Mouse (Mus musculus) neural tube, embryonic 14.5 days (tissue): ENCODE results near the gene Myh9. TPM values are rescaled to one million over a fixed set of nuclear protein-coding genes. Genes with fewer than 3 reads are reported as not detected.

Experiments used
- ATAC-seq: fragments of 200-750 bp; cut with Nextera tagmentation; 2 replicates; pipeline ENCODE4 v1.8.0; 2017; ENCODE audit warnings: low read depth, mild to moderate bottlenecking, moderate TSS enrichment, moderate library complexity
- H3K27ac ChIP-seq: fragments of 300-500 bp; sonication (generic); 2 replicates; pipeline ENCODE4 v1.5.1; 2014; ENCODE audit warnings: low read depth, mild to moderate bottlenecking, control low read depth, low read length, moderate library complexity, mixed read lengths
- H3K27me3 ChIP-seq: fragments of 300-500 bp; sonication (generic); 2 replicates; pipeline ENCODE4 v1.6.1; 2014; ENCODE audit warnings: low read length; ENCODE audit not compliant: control insufficient read depth, insufficient read depth
- H3K36me3 ChIP-seq: fragments of 300-500 bp; sonication (generic); 2 replicates; pipeline ENCODE4 v1.6.1; 2014; ENCODE audit warnings: low read length, mixed read lengths; ENCODE audit not compliant: control insufficient read depth, insufficient read depth
- H3K4me1 ChIP-seq: fragments of 300-500 bp; sonication (generic); 2 replicates; pipeline ENCODE4 v1.6.1; 2014; ENCODE audit warnings: low read length; ENCODE audit not compliant: control insufficient read depth, insufficient read depth
- H3K4me2 ChIP-seq: fragments of 300-500 bp; sonication (generic); 2 replicates; pipeline ENCODE4 v1.6.1; 2014; ENCODE audit warnings: mild to moderate bottlenecking, low read depth, low read length, control low read depth
- H3K4me3 ChIP-seq: fragments of 300-500 bp; sonication (generic); 2 replicates; pipeline ENCODE4 v1.5.1; 2014; ENCODE audit warnings: low read depth, low read length, control low read depth, mixed read lengths
- H3K9ac ChIP-seq: fragments of 300-500 bp; sonication (generic); replicated peaks from 2 replicates; pipeline ENCODE4 v1.6.1; 2014; ENCODE audit warnings: low read depth, mild to moderate bottlenecking, control low read depth, low read length, mixed read lengths
- H3K9me3 ChIP-seq: fragments of 300-500 bp; sonication (generic); 2 replicates; pipeline ENCODE4 v1.6.1; 2016; ENCODE audit warnings: low read length; ENCODE audit not compliant: control insufficient read depth
- WGBS: fragments of 180-500 bp; shearing (Covaris S2); extraction: QIAGEN DNeasy Blood & Tissue Kit; methylation state at CpG from one replicate; pipeline ENCODE4 v1.1.7; 2014; 5-methylcytosine and 5-hydroxymethylcytosine counted together
- polyA plus RNA-seq: library from polyadenylated mRNA; unstranded; fragments of >200 nt; fragmentation: Nextera tagmentation; extraction: Ambion mirVana; gene quantifications from 2 replicates; pipeline ENCODE4 v1.2.1, GENCODE M21; 2014

The Myh9 gene
- polyA plus RNA-seq, 1 experiment from 2014 or later, result 9.5 TPM

- Histone ChIP-seq H3K27ac (no peak overlapping the region), H3K36me3 (no peaks in the 10 kb centered on the region)
These were observed 14.2 kb downstream of the Myh9 start for GRCm38 (mm10) chr15:77827794-77828193.

GRCm38 (mm10) chr15:77827379-77827778 is 14.6 kb downstream of the Myh9 start:
- Histone ChIP-seq H3K4me1 (0 out of 2 replicates have a peak, but pooled peaks cover 3% of the 10 kb centered on the region), H3K27ac (no peak overlapping the region), H3K4me3 (no peak overlapping the region), H3K9ac (no peak overlapping the region), H3K4me2 (no peak overlapping the region), H3K9me3 (no peaks in the 10 kb centered on the region), H3K27me3 (no peaks in the 10 kb centered on the region), H3K36me3 (no peaks in the 10 kb centered on the region)
- WGBS, result 11% methylated on average over 7 of the region's 7 CpGs
- no peak for ATAC-seq

More at GRCm38 (mm10) chr15:77827794-77828193, 14.2 kb downstream of the Myh9 start:
- H3K27me3 ChIP-seq, result no peaks in the 10 kb centered on the region
- no peaks in the 10 kb centered on the region for H3K9me3 ChIP-seq
- no peak overlapping the region for H3K4me3 ChIP-seq
- H3K4me1 ChIP-seq, result 0 out of 2 replicates have a peak, but pooled peaks cover 3% of the 10 kb centered on the region
- H3K4me2 ChIP-seq, result no peak overlapping the region
- no peak for ATAC-seq
- WGBS, result 10% methylated on average over 6 of the region's 6 CpGs
- no peak overlapping the region for H3K9ac ChIP-seq

GRCm38 (mm10) chr15:77825382-77825781 is 16.6 kb downstream of the Myh9 start:
- H3K9ac ChIP-seq, result no peak overlapping the region
- H3K4me1 ChIP-seq, result 0 out of 2 replicates have a peak, but pooled peaks cover 6% of the 10 kb centered on the region
- no peak for ATAC-seq
- H3K27me3 ChIP-seq, result no peaks in the 10 kb centered on the region
- H3K36me3 ChIP-seq, result no peaks in the 10 kb centered on the region
- no peak overlapping the region for H3K4me2 ChIP-seq
- no peak overlapping the region for H3K4me3 ChIP-seq
- no peaks in the 10 kb centered on the region for H3K9me3 ChIP-seq
- 91% methylated on average over 1 of the region's 1 CpGs for WGBS
- H3K27ac ChIP-seq, result no peak overlapping the region

- Histone ChIP-seq H3K4me3 (no peak overlapping the region), H3K9ac (no peak overlapping the region), H3K36me3 (no peaks in the 10 kb centered on the region), H3K4me1 (0 out of 2 replicates have a peak, but pooled peaks cover 6% of the 10 kb centered on the region), H3K27ac (no peak overlapping the region), H3K9me3 (no peaks in the 10 kb centered on the region), H3K4me2 (no peak overlapping the region), H3K27me3 (no peaks in the 10 kb centered on the region)
- ATAC-seq, result no peak
- WGBS, result 96% methylated on average over 1 of the region's 1 CpGs
These were observed 17.7 kb downstream of the Myh9 start for GRCm38 (mm10) chr15:77824321-77824720.

- Histone ChIP-seq H3K4me2 (no peak overlapping the region), H3K4me3 (no peak overlapping the region), H3K36me3 (no peaks in the 10 kb centered on the region), H3K4me1 (0 out of 2 replicates have a peak, but pooled peaks cover 6% of the 10 kb centered on the region), H3K27me3 (no peaks in the 10 kb centered on the region), H3K9me3 (no peaks in the 10 kb centered on the region), H3K9ac (no peak overlapping the region), H3K27ac (no peak overlapping the region)
- WGBS, result 63% methylated on average over 3 of the region's 3 CpGs
- ATAC-seq, result no peak
These were observed 18.3 kb downstream of the Myh9 start for GRCm38 (mm10) chr15:77823634-77824033.

- Histone ChIP-seq H3K27ac (no peak overlapping the region), H3K4me3 (no peak overlapping the region), H3K27me3 (no peaks in the 10 kb centered on the region), H3K9me3 (no peaks in the 10 kb centered on the region), H3K4me1 (0 out of 2 replicates have a peak, but pooled peaks cover 6% of the 10 kb centered on the region), H3K4me2 (no peak overlapping the region), H3K36me3 (no peaks in the 10 kb centered on the region), H3K9ac (no peak overlapping the region)
- 72% methylated on average over 6 of the region's 6 CpGs for WGBS
- no peak for ATAC-seq
These were observed 18.8 kb downstream of the Myh9 start for GRCm38 (mm10) chr15:77823196-77823595.

GRCm38 (mm10) chr15:77822671-77823070 is 19.3 kb downstream of the Myh9 start:
- no peaks in the 10 kb centered on the region for H3K27me3 ChIP-seq
- H3K9me3 ChIP-seq, result no peaks in the 10 kb centered on the region
- 0 out of 2 replicates have a peak, but pooled peaks cover 3% of the 10 kb centered on the region for H3K4me1 ChIP-seq
- no peak for ATAC-seq
- WGBS, result 79% methylated on average over 2 of the region's 2 CpGs
- H3K27ac ChIP-seq, result no peak overlapping the region
- H3K4me2 ChIP-seq, result no peak overlapping the region
- no peak overlapping the region for H3K9ac ChIP-seq
- H3K4me3 ChIP-seq, result no peak overlapping the region
- H3K36me3 ChIP-seq, result no peaks in the 10 kb centered on the region

GRCm38 (mm10) chr15:77822057-77822466 is 19.9 kb downstream of the Myh9 start:
- no peak for ATAC-seq
- WGBS, result 61% methylated on average over 5 of the region's 5 CpGs
- Histone ChIP-seq H3K4me3 (no peak overlapping the region), H3K36me3 (no peaks in the 10 kb centered on the region), H3K27me3 (no peaks in the 10 kb centered on the region), H3K9ac (no peak overlapping the region), H3K4me1 (0 out of 2 replicates have a peak, but pooled peaks cover 3% of the 10 kb centered on the region), H3K4me2 (no peak overlapping the region), H3K27ac (no peak overlapping the region), H3K9me3 (no peaks in the 10 kb centered on the region)

GRCm38 (mm10) chr15:77821424-77821823 is 20.6 kb downstream of the Myh9 start:
- Histone ChIP-seq H3K4me2 (no peak overlapping the region), H3K4me3 (no peak overlapping the region), H3K36me3 (no peaks in the 10 kb centered on the region), H3K9me3 (no peaks in the 10 kb centered on the region), H3K27me3 (no peaks in the 10 kb centered on the region), H3K4me1 (0 out of 2 replicates have a peak, but pooled peaks cover 3% of the 10 kb centered on the region), H3K27ac (no peak overlapping the region), H3K9ac (no peak overlapping the region)
- no peak for ATAC-seq
- WGBS, result 58% methylated on average over 7 of the region's 7 CpGs
